In genomic region chr15:81219054-81219453, GRCm38 (mm10) we compare ENCODE assay signal across 25 mouse cellular contexts. TPM values are rescaled to one million over a fixed set of nuclear protein-coding genes. Genes with fewer than 3 reads are reported as not detected.
DNase-seq lines count a peak whose midpoint lies in the region; ATAC-seq and TF ChIP-seq lines count a peak whose summit lies in the region.
"Had no signal": no experiment of that assay in that cellular context is flagged by ENCODE, and none has a peak within 500 bp of the region (broad histone marks: within the 10 kb centered on the region; RNA-seq: fewer than 3 reads in every experiment).

No protein-coding gene starts in this region.

- H3K4me1 ChIP-seq in thymus, adult 2 months (replicated peaks; ENCODE audit: control insufficient read depth, insufficient read depth, low read length): 0 out of 2 replicates have a peak, but pooled peaks cover 3% of the 10 kb centered on the region
- H3K4me1 ChIP-seq: forebrain, embryonic 10.5 days; heart, embryonic 13.5 days; hindbrain, embryonic 12.5 days had no signal

- H3K27ac ChIP-seq in gastrocnemius, adult 2 months: peak overlapping the region; percentile 88
- H3K27ac ChIP-seq in thymus, adult 2 months (ENCODE audit: control insufficient read depth, insufficient read depth, low read length): no peak overlapping the region
- H3K27ac ChIP-seq: embryonic facial prominence, embryonic 10.5 days; forebrain, embryonic 10.5 days; heart, embryonic 13.5 days; hindbrain, embryonic 12.5 days had no signal

- 30% methylated on average over 6 of the region's 6 CpGs for WGBS in thymus, adult 2 months

- intact Hi-C loops in gastrocnemius, adult 2 months (cut with DNase I): no loop called here
- intact Hi-C loops in gastrocnemius, postnatal 36 days (cut with DNase I): no loop called here

- no peak overlapping the region for H3K4me3 ChIP-seq in gastrocnemius, adult 2 months
- H3K4me3 ChIP-seq in thymus, adult 2 months (ENCODE audit: control insufficient read depth, insufficient read depth, low read length): no peak overlapping the region
- H3K4me3 ChIP-seq: embryonic facial prominence, embryonic 10.5 days; forebrain, embryonic 10.5 days; heart, embryonic 13.5 days; hindbrain, embryonic 12.5 days had no signal

- no peaks in the 10 kb centered on the region for H3K27me3 ChIP-seq in thymus, adult 2 months (ENCODE audit: control insufficient read depth, insufficient read depth, low read length)
- H3K27me3 ChIP-seq: hindbrain, embryonic 12.5 days; Patski had no signal

- no peak for TF ChIP-seq POLR2A in thymus, adult 2 months (IDR thresholded peaks at IDR 0.05; ENCODE audit: control insufficient read depth, extremely low read depth, insufficient read depth, low read length, poor library complexity)

- ATAC-seq in megakaryocyte progenitor cell, adult 5-6 weeks (replicated peaks; ENCODE audit: poor library complexity): peak; percentile 48
- ATAC-seq: activated CD4-positive, CD25-positive, alpha-beta regulatory T cell, adult 4 months; forebrain, embryonic 14.5 days; hindbrain, embryonic 16.5 days; inflammation-experienced regulatory T-cells, adult 6 months; intestine, postnatal 0 days; Patski had no signal

- peak; percentile 67 for DNase-seq in gastrocnemius, adult 2 months
- no peak for DNase-seq in gastrocnemius, postnatal 36 days
- DNase-seq in A20 (ENCODE audit: low read depth, low spot score) (peak; percentile 44), NIH3T3 (ENCODE audit: low read depth) (peak; percentile 32)
- DNase-seq in heart, postnatal 4 days: no peak
- DNase-seq in kidney, postnatal 25 days: no peak
- no peak for DNase-seq in thymus, adult 2 months
- DNase-seq: adrenal gland, postnatal 14 days; cerebellum, adult 11-12 months; cerebellum, adult 9-10 months; cerebellum, postnatal 25 days; gastrocnemius, postnatal 14 days; heart, postnatal 36 days had no signal

- H3K36me3 ChIP-seq in thymus, adult 2 months (ENCODE audit: control insufficient read depth, insufficient read depth, low read length): no peaks in the 10 kb centered on the region
- H3K36me3 ChIP-seq: embryonic facial prominence, embryonic 10.5 days; forebrain, embryonic 10.5 days; heart, embryonic 13.5 days; hindbrain, embryonic 12.5 days had no signal

- no peak for TF ChIP-seq CTCF in gastrocnemius, adult 2 months (IDR thresholded peaks at IDR 0.05)
- no peak for TF ChIP-seq CTCF in thymus, adult 2 months (IDR thresholded peaks at IDR 0.05; ENCODE audit: borderline replicate concordance, control insufficient read depth, extremely low read depth, insufficient read depth, low read length, poor library complexity)

RNA-seq across cellular contexts. Expression of gene Mchr1, which starts 16.2 kb away (rescaled TPM):
- 1 to 10 TPM; 3.2 to 5.5 TPM for total RNA-seq in gastrocnemius, adult 2 months (2021)
- total RNA-seq in gastrocnemius, postnatal 36 days (2021): 1 to 10 TPM; 1.4 to 2.4 TPM
- total RNA-seq in megakaryocyte progenitor cell, adult 5-6 weeks (2015): not detected in 2 replicates
- not detected in 2 replicates for total RNA-seq in megakaryocyte progenitor cell, adult 5-6 weeks (2017)
- not detected for total RNA-seq in heart, postnatal 4 days (2021)
- 0.18 TPM in 1 of 2 replicates, not detected in the other for polyA plus RNA-seq in thymus, adult 2 months (2012; rRNA removed)
- total RNA-seq: heart, postnatal 36 days had no signal
- polyA plus RNA-seq: forebrain, embryonic 10.5 days; heart, postnatal 0 days; inflammation-experienced regulatory T-cells, adult 6 months had no signal

RNA-seq across cellular contexts. Expression of gene Mrtfa, which starts 28.5 kb away (rescaled TPM):
- total RNA-seq in gastrocnemius, adult 2 months (2021): 10 to 100 TPM; 18.8 to 28.1 TPM
- 10 to 100 TPM; 17.6 to 21.5 TPM for total RNA-seq in gastrocnemius, postnatal 36 days (2021)
- 24.5 and 27.3 TPM in 2 replicates for total RNA-seq in megakaryocyte progenitor cell, adult 5-6 weeks (2015)
- total RNA-seq in megakaryocyte progenitor cell, adult 5-6 weeks (2017): 11.1 and 17.6 TPM in 2 replicates
- total RNA-seq in heart, postnatal 4 days (2021): 10 to 100 TPM; 17.5 to 17.7 TPM
- 114 and 127 TPM in 2 replicates for polyA plus RNA-seq in thymus, adult 2 months (2012; rRNA removed)

Comparison
In these comparisons a context has a peak if more than half of its experiments do, and no peak if none do; other contexts are left out.
1. DNase-seq: peak in gastrocnemius, adult 2 months (single experiment), A20 (single experiment) and NIH3T3 (single experiment); none in gastrocnemius, postnatal 36 days (0 of 2), heart, postnatal 4 days (single experiment), kidney, postnatal 25 days (0 of 2) and thymus, adult 2 months (single experiment).